Mouse (Mus musculus) monocyte, adult 5-6 weeks (primary cell): Measurements from ENCODE around the gene F10. TPM values are rescaled to one million over a fixed set of nuclear protein-coding genes. Genes with fewer than 3 reads are reported as not detected.
A peak's percentile ranks its signal among the peaks of the same experiment; 100 is the strongest.

Experiments used
- ATAC-seq: fragments of 153-309, 156-312 bp; replicated peaks from 2 replicates; pipeline ENCODE4 v1.8.0; 2017; ENCODE audit warnings: mild to moderate bottlenecking; ENCODE audit not compliant: low TSS enrichment, insufficient number of reproducible peaks, severe bottlenecking, poor library complexity, low FRiP score
- total RNA-seq: library from RNA; stranded (forward); fragments of 200-1000, 200-491, 200-594 nt; gene quantifications from 3 replicates; pipeline ENCODE4 v1.2.3, GENCODE M21; 2017

The F10 gene
- total RNA-seq, 1 experiment from 2014 or later: 65.1 TPM

DNA sequence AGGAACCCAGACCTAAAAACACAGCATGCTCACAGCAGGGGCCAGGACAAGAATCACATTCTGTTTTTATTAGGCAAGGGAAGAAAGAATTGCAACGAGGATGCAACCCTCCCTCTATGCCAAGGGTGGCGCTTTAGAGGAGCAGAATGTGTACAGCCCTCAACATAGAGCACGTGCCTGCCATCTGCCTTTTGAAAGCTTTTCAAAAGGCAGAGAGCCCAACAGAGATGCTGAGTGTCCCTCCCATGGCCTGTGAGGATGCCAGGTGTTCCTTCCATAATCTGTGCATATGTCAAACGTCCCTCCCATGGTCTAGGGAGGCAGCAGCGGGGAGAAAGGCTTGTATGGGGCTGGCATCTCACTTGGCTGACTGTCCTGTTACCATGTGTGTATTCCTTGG is 10.5 kb downstream of the F10 start:
- no peak for ATAC-seq

DNA sequence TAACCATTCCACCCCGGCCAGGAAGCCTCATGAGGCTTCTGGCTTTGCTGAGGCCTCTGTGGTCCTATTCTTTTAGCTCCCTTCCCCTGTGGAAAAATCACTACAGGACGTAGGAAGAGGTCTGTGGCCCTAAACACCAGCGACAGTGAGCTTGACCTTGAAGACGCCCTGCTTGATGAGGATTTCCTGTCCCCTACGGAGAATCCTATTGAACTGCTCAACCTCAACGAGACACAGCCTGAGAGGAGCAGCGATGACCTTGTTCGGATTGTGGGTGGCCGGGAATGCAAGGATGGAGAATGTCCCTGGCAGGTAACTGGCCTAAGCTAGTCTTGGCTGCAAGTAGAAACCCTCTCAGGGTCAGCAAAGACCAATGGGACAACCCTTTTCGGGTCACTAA is 13.4 kb downstream of the F10 start:
- no peak for ATAC-seq

- no peak for ATAC-seq
These were observed 20.2 kb downstream of the F10 start for GRCm38 (mm10) chr8:13057351-13057750.

- ATAC-seq: no peak
These were observed 23.5 kb downstream of the F10 start, which contains the start of gene Proz for GRCm38 (mm10) chr8:13060441-13061150. Gene Proz (plus strand): TSS chr8:13060914.

- no peak for ATAC-seq
These were observed 26.0 kb downstream of the F10 start for GRCm38 (mm10) chr8:13063112-13063511.

GRCm38 (mm10) chr8:13073255-13073654 is 36.1 kb downstream of the F10 start:
- no peak for ATAC-seq

DNA sequence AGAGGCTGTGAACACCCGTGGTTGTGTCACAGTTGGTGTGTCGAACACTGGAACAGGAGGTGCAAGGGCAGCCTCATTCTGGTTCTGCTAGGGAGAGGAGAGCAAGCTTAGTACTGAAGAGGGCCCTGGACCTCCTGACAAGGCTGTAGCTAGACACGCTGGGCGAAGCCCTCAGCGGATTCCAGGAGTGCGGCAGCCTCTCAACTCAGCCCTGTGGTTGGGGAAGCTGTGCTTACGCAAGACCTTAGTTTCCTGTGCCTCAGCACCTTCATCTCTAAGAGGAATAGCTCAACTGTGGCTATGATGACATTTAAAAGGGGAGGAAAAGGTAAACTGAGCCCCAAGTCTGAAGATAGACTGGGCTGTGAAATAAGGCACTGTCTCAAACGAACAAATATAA is 37.9 kb downstream of the F10 start:
- ATAC-seq: no peak

- ATAC-seq: peak; percentile 18; the same call in 1 of the 2 replicates
These were observed 38.5 kb downstream of the F10 start for GRCm38 (mm10) chr8:13075579-13075978.

- ATAC-seq: no peak
These were observed 40.4 kb downstream of the F10 start for GRCm38 (mm10) chr8:13077542-13077941.

- peak; percentile 76 for ATAC-seq
These were observed 67.6 kb downstream of the F10 start for GRCm38 (mm10) chr8:13104691-13105086.

DNA sequence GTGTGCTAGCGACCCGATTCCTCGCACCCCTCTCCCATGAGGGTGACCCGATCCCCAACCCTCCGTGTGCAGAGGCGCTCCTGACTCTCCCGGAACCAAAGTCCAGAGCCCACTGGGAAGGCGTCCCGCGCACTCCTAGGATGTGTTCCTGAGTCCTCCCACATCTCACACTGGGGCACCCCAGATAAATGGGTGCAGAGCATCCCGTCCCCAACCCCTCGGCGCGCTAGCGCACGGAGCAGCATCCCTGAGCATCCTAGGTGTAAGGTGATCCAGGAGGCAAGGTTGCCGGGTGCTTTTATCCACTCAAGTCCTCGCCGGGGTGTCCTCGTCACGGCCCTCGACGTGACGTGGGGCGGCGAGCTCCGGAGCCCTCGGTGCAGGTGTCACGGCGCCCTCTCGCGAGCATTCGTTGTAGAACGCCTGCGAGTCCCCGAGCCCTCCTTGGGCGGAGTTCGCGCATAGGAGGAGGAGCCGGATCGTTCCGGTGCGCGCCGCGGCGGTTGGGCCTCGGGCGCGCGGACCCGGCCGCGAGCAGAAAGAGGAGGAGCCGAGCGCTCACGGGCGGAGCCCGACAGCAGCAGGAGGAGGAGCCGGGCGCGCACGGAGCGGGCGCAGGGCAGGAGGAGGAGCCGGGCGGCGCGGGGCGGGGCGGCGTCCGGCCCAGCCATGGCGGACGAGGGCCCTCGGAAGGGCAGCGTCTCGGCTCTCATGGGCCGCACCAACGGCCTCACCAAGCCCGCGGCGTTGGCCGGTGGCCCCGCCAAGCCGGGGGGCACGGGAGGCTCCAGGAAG is 68.2 kb downstream of the F10 start, which contains the start of the genes Pcid2 and Cul4a:
TSS of gene Pcid2 (minus strand) at position 373 of the 795 bp plus-strand sequence.
TSS of gene Cul4a (plus strand) at position 535 of the 795 bp plus-strand sequence.
- ATAC-seq: peak; percentile 89

GRCm38 (mm10) chr8:13105908-13106551 is 68.9 kb downstream of the F10 start:
- ATAC-seq: no peak

Other genes with a start within 250 kb of the F10 start
- 3.3 to 9.0 TPM (median 5.8 TPM) in 3 replicates for gene Mcf2l, start 163.5 kb upstream of the F10 start, total RNA-seq
- 0.85 TPM in 1 of 3 replicates, not detected in the others for gene F7, start 11.3 kb upstream of the F10 start, total RNA-seq
- gene Proz, start 23.6 kb downstream of the F10 start, total RNA-seq: 0.68 TPM in 1 of 3 replicates, not detected in the others
- gene Pcid2, start 68.2 kb downstream of the F10 start, total RNA-seq: 20.6 to 37.0 TPM (median 28.1 TPM) in 3 replicates
- gene Cul4a, start 68.3 kb downstream of the F10 start, total RNA-seq: 46.1 to 54.5 TPM (median 48.9 TPM) in 3 replicates
- 344 to 634 TPM (median 510 TPM) in 3 replicates for gene Lamp1, start 121.9 kb downstream of the F10 start, total RNA-seq
- gene Grtp1, start 163.3 kb downstream of the F10 start, total RNA-seq: 0.57 to 0.85 TPM in 2 of 3 replicates, not detected in the other
- not detected in 3 replicates for gene Adprhl1, start 216.9 kb downstream of the F10 start, total RNA-seq